Mouse (Mus musculus) heart, embryonic 12.5 days (tissue): ENCODE measurements around the gene Cntn5. TPM values are rescaled to one million over a fixed set of nuclear protein-coding genes. Genes with fewer than 3 reads are reported as not detected.
A peak's percentile ranks its signal among the peaks of the same experiment; 100 is the strongest.

Experiments
- ATAC-seq: fragments of 200-750 bp; cut with Nextera tagmentation; 2 replicates; pipeline ENCODE4 v1.8.0; 2017; ENCODE audit warnings: moderate TSS enrichment, moderate library complexity; ENCODE audit not compliant: insufficient number of reproducible peaks, low FRiP score
- H3K27ac ChIP-seq: fragments of 300-500 bp; sonication (generic); 2 replicates; pipeline ENCODE4 v1.5.1; 2016; ENCODE audit warnings: mild to moderate bottlenecking, moderate library complexity; ENCODE audit not compliant: poor library complexity, severe bottlenecking
- H3K27me3 ChIP-seq: fragments of 300-500 bp; sonication (generic); replicated peaks from 2 replicates; pipeline ENCODE4 v1.6.1; 2016; ENCODE audit warnings: mild to moderate bottlenecking, moderate library complexity
- H3K36me3 ChIP-seq: fragments of 300-500 bp; sonication (generic); 2 replicates; pipeline ENCODE4 v1.6.1; 2016; ENCODE audit warnings: mild to moderate bottlenecking, moderate library complexity
- H3K4me1 ChIP-seq: fragments of 300-500 bp; sonication (generic); replicated peaks from 2 replicates; pipeline ENCODE4 v1.6.1; 2016; ENCODE audit warnings: mild to moderate bottlenecking
- H3K4me2 ChIP-seq: fragments of 300-500 bp; sonication (generic); 2 replicates; pipeline ENCODE4 v1.6.1; 2016; ENCODE audit warnings: mild to moderate bottlenecking, moderate library complexity
- H3K4me3 ChIP-seq: fragments of 300-500 bp; sonication (generic); 2 replicates; pipeline ENCODE4 v1.5.1; 2016; ENCODE audit warnings: mild to moderate bottlenecking
- H3K9ac ChIP-seq: fragments of 300-500 bp; sonication (generic); 2 replicates; pipeline ENCODE4 v1.6.1; 2016; ENCODE audit warnings: mild to moderate bottlenecking, moderate library complexity
- H3K9me3 ChIP-seq: fragments of 300-500 bp; sonication (generic); replicated peaks from 2 replicates; pipeline ENCODE4 v1.6.1; 2016; ENCODE audit warnings: mild to moderate bottlenecking, moderate library complexity
- WGBS: fragments of 180-500 bp; shearing (Covaris S2); methylation state at CpG from one replicate; pipeline ENCODE4 v1.1.7; 2016; 5-methylcytosine and 5-hydroxymethylcytosine counted together
- polyA plus RNA-seq: library from polyadenylated mRNA; unstranded; fragments of >200 nt; fragmentation: Nextera tagmentation; extraction: Ambion mirVana; gene quantifications from 2 replicates; pipeline ENCODE4 v1.2.1, GENCODE M21; 2016

Cntn5 gene
- polyA plus RNA-seq, 1 experiment from 2014 or later: not detected

GRCm38 (mm10) chr9:9899070-9899469, 1005.5 kb downstream of the Cntn5 start:
- Histone ChIP-seq H3K9me3 (no peaks in the 10 kb centered on the region), H3K4me1 (no peaks in the 10 kb centered on the region), H3K36me3 (no peaks in the 10 kb centered on the region), H3K27me3 (no peaks in the 10 kb centered on the region), H3K27ac (no peak overlapping the region), H3K4me3 (no peak overlapping the region), H3K4me2 (no peak overlapping the region), H3K9ac (no peak overlapping the region)
- ATAC-seq: no peak
- WGBS: 54% methylated on average over 5 of the region's 5 CpGs

- WGBS: 69% methylated on average over 6 of the region's 6 CpGs
Measured at GRCm38 (mm10) chr9:9886210-9886609, 1018.4 kb downstream of the Cntn5 start.

DNA sequence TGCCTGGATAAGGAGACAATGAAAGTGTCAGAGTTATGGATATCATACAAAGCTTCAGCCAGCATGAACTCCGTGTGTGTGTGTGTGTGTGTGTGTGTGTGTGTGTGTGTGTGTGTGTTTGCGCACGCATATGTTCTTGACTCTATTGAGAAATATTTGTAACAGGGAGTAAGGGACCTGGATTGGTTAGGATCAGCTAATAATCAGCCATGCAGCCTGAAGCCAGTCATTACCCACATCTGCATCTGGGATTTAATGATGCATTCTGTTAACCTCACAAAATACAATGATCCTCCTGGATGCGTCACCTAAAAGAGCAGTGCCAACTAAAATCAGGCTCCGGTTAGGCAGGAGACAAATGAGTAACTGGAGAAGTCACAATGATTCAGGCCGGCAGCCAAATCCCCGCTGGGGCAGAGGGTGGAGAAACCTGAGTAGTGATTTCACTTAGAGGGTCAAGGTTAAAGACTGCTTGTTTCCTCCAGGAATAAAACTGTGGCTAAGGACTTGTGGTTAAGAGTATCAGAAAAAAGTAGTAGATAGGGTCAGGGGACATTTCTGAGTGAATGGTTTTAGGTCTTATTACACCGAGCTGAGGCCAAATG, 1021.7 kb downstream of the Cntn5 start:
- Histone ChIP-seq H3K4me2 (no peak overlapping the region), H3K27me3 (no peaks in the 10 kb centered on the region), H3K36me3 (no peaks in the 10 kb centered on the region), H3K4me1 (no peaks in the 10 kb centered on the region), H3K9ac (no peak overlapping the region), H3K27ac (no peak overlapping the region), H3K4me3 (no peak overlapping the region), H3K9me3 (no peaks in the 10 kb centered on the region)
- 76% methylated on average over 8 of the region's 8 CpGs for WGBS
- no peak for ATAC-seq

More at GRCm38 (mm10) chr9:9886210-9886609, 1018.4 kb downstream of the Cntn5 start:
- Histone ChIP-seq H3K4me2 (no peak overlapping the region), H3K36me3 (no peaks in the 10 kb centered on the region), H3K9ac (no peak overlapping the region), H3K4me3 (no peak overlapping the region), H3K4me1 (no peaks in the 10 kb centered on the region), H3K27ac (no peak overlapping the region), H3K27me3 (no peaks in the 10 kb centered on the region), H3K9me3 (no peaks in the 10 kb centered on the region)
- no peak for ATAC-seq

- Histone ChIP-seq H3K9me3 (no peaks in the 10 kb centered on the region), H3K4me3 (no peak overlapping the region), H3K4me1 (no peaks in the 10 kb centered on the region), H3K27me3 (no peaks in the 10 kb centered on the region), H3K4me2 (no peak overlapping the region), H3K27ac (no peak overlapping the region), H3K9ac (no peak overlapping the region), H3K36me3 (no peaks in the 10 kb centered on the region)
- ATAC-seq: peak; percentile 45; the same call in 1 of the 2 replicates
- WGBS: 33% methylated on average over 7 of the region's 7 CpGs
Measured at GRCm38 (mm10) chr9:9872112-9873035, 1032.2 kb downstream of the Cntn5 start.

- no peaks in the 10 kb centered on the region for H3K36me3 ChIP-seq
- H3K27me3 ChIP-seq: no peaks in the 10 kb centered on the region
- no peak overlapping the region for H3K9ac ChIP-seq
- ATAC-seq: no peak
- H3K27ac ChIP-seq: no peak overlapping the region
- H3K4me2 ChIP-seq: no peak overlapping the region
- no peak overlapping the region for H3K4me3 ChIP-seq
- no peaks in the 10 kb centered on the region for H3K4me1 ChIP-seq
- H3K9me3 ChIP-seq: no peaks in the 10 kb centered on the region
- WGBS: 73% methylated on average over 3 of the region's 3 CpGs
Measured at GRCm38 (mm10) chr9:9860631-9861030, 1043.9 kb downstream of the Cntn5 start.

GRCm38 (mm10) chr9:9859323-9859722, 1045.3 kb downstream of the Cntn5 start:
- WGBS: 30% methylated on average over 1 of the region's 1 CpGs

GRCm38 (mm10) chr9:9854791-9855190, 1049.8 kb downstream of the Cntn5 start:
- no peaks in the 10 kb centered on the region for H3K27me3 ChIP-seq
- H3K9ac ChIP-seq: no peak overlapping the region
- WGBS: 54% methylated on average over 1 of the region's 1 CpGs
- ATAC-seq: no peak
- no peaks in the 10 kb centered on the region for H3K4me1 ChIP-seq
- H3K27ac ChIP-seq: no peak overlapping the region
- no peak overlapping the region for H3K4me2 ChIP-seq
- H3K36me3 ChIP-seq: no peaks in the 10 kb centered on the region
- no peaks in the 10 kb centered on the region for H3K9me3 ChIP-seq
- H3K4me3 ChIP-seq: no peak overlapping the region

More at GRCm38 (mm10) chr9:9859323-9859722, 1045.3 kb downstream of the Cntn5 start:
- ATAC-seq: no peak
- H3K9ac ChIP-seq: no peak overlapping the region
- H3K4me1 ChIP-seq: no peaks in the 10 kb centered on the region
- H3K36me3 ChIP-seq: no peaks in the 10 kb centered on the region
- H3K27ac ChIP-seq: no peak overlapping the region
- H3K4me3 ChIP-seq: no peak overlapping the region
- H3K9me3 ChIP-seq: no peaks in the 10 kb centered on the region
- H3K27me3 ChIP-seq: no peaks in the 10 kb centered on the region
- H3K4me2 ChIP-seq: no peak overlapping the region

DNA sequence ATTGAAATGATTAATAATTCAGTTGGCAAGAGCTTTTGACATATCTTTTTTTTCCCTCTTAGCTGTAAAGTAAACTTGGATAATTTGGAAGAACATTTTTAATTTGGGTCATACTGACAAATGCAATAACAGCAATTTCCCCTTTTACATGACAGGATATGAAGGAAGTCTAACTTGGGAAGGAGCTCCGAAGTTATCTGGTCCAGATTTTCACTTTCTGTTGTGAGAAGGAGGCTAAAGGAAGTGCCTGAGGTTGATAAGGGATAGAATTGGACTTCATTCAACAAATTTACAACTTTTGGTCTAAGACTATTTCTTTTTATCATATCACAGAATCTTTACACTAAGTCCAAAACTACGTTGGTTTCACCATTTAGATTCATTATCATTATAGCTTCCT, 1074.3 kb downstream of the Cntn5 start:
- 49% methylated on average over 2 of the region's 2 CpGs for WGBS
- Histone ChIP-seq H3K36me3 (no peaks in the 10 kb centered on the region), H3K27ac (no peak overlapping the region), H3K4me1 (no peaks in the 10 kb centered on the region), H3K4me3 (no peak overlapping the region), H3K27me3 (no peaks in the 10 kb centered on the region), H3K9ac (no peak overlapping the region), H3K4me2 (no peak overlapping the region), H3K9me3 (no peaks in the 10 kb centered on the region)
- ATAC-seq: no peak

DNA sequence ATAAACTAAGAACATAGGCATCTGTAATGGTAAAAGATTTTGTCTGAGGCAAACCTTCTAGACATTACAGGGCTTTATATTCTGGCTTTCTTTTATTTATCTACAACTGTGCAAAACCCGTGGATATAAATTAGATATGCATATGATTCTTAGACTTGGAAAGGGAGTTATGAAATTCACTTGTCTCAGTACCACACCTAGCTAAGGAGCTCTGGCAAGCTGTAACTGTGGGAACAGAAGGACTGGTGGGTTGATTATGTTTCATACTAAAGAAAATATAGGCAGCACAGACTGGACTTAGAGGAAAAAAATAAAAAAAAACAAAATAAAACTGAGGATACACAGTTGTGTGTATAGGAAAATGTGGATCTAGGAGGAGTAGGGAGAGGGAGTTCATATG, 1084.6 kb downstream of the Cntn5 start:
- no peak for ATAC-seq
- 68% methylated on average over 1 of the region's 1 CpGs for WGBS
- H3K9me3 ChIP-seq: no peaks in the 10 kb centered on the region
- no peaks in the 10 kb centered on the region for H3K36me3 ChIP-seq
- H3K4me1 ChIP-seq: no peaks in the 10 kb centered on the region
- H3K4me3 ChIP-seq: no peak overlapping the region
- no peak overlapping the region for H3K27ac ChIP-seq
- no peaks in the 10 kb centered on the region for H3K27me3 ChIP-seq
- H3K4me2 ChIP-seq: no peak overlapping the region
- no peak overlapping the region for H3K9ac ChIP-seq

DNA sequence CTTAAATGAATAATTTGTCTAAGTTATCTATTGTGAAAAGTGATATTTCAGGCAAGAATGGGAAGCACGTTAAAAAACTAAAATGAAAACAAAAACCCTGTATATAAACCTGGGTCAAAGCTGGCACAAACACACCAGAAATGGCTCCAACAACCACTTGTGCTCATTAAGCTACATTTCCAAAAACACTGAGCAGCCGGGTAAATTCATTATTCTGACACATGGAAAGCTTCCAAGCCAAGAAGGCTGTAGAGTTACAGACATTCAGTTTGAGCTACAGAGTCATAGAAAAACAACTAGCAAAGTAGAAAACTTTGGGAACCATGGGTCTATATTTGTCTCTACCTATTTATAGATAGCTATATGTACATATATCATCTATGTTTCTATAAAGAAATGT, 1087.1 kb downstream of the Cntn5 start:
- H3K27me3 ChIP-seq: no peaks in the 10 kb centered on the region
- no peaks in the 10 kb centered on the region for H3K4me1 ChIP-seq
- H3K9me3 ChIP-seq: no peaks in the 10 kb centered on the region
- H3K4me2 ChIP-seq: no peak overlapping the region
- no peak overlapping the region for H3K4me3 ChIP-seq
- H3K9ac ChIP-seq: no peak overlapping the region
- WGBS: 77% methylated on average over 2 of the region's 2 CpGs
- H3K27ac ChIP-seq: no peak overlapping the region
- no peaks in the 10 kb centered on the region for H3K36me3 ChIP-seq
- no peak for ATAC-seq

- Histone ChIP-seq H3K27ac (no peak overlapping the region), H3K4me2 (no peak overlapping the region), H3K9me3 (no peaks in the 10 kb centered on the region), H3K4me3 (no peak overlapping the region), H3K27me3 (no peaks in the 10 kb centered on the region), H3K9ac (no peak overlapping the region), H3K4me1 (no peaks in the 10 kb centered on the region), H3K36me3 (no peaks in the 10 kb centered on the region)
- 70% methylated on average over 2 of the region's 2 CpGs for WGBS
- ATAC-seq: no peak
Measured at GRCm38 (mm10) chr9:9799546-9799945, 1105.0 kb downstream of the Cntn5 start.
